Mouse (Mus musculus): ENCODE results near the gene Acp6.

- TF ChIP-seq CTCF (conservative IDR thresholded peaks at IDR 0.05 in 1 of 2, IDR thresholded peaks at IDR 0.05 in 1 of 2; ENCODE audit: low read depth in 2 of 2, low read length in 2 of 2) (no peak), MAFK (IDR thresholded peaks at IDR 0.05; ENCODE audit: insufficient replicate concordance, low read length) (no peak), JUND (conservative IDR thresholded peaks at IDR 0.05; ENCODE audit: low read depth, low read length) (no peak), POLR2AphosphoS2 (IDR thresholded peaks at IDR 0.05; ENCODE audit: low read depth, low read length) (no peak), TCF12 (IDR thresholded peaks at IDR 0.05; ENCODE audit: low read depth, low read length) (no peak), EP300 (IDR thresholded peaks at IDR 0.05; ENCODE audit: low read length) (no peak), POLR2A (IDR thresholded peaks at IDR 0.05; ENCODE audit: low read depth, low read length) (no peak), KAT2A (IDR thresholded peaks at IDR 0.05; ENCODE audit: insufficient replicate concordance, low read length) (no peak), USF2 (conservative IDR thresholded peaks at IDR 0.05; ENCODE audit: low read depth, low read length) (no peak), CHD2 (IDR thresholded peaks at IDR 0.05; ENCODE audit: low read length) (no peak)
Measured at GRCm38 (mm10) chr3:97161773-97162172, 3.2 kb downstream of the Acp6 start.
